In the genomic region with DNA sequence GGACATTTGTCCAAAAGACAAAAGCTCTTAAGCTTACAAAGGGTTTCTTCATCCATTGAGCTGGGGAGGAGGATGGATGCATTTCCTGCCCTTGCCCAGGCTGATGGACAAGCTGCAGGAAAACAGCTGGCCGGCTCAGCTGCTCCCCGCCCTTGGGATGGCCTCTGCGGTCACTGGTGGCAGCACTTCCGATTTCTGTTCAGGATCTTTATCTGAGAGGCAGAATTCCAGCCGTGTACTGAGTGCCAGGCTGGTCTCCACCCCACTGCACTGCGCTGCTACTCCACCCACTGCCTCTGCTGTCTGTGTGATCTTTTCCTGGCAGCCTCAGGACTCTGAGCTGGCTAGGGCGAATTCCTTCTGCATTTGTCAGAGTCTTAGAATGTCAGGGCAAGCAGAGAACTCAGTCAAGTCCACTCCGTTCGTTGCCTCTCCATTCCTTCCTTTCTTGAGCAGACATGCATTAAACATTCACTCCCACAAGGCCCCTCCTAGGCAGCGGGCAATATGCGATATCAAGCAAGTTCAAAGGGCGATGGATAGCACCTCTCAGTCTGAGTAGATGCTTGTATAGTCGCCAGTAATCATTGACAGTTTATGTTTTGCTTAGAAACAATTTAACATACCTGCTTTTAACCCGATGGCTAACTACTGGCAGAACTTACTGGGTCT, we compare ENCODE assay signal across 9 mouse cellular contexts. TPM values are rescaled to one million over a fixed set of nuclear protein-coding genes. Genes with fewer than 3 reads are reported as not detected.
DNase-seq lines count a peak whose midpoint lies in the region; ATAC-seq and TF ChIP-seq lines count a peak whose summit lies in the region.
"Had no signal": no experiment of that assay in that cellular context is flagged by ENCODE, and none has a peak within 500 bp of the region (broad histone marks: within the 10 kb centered on the region; RNA-seq: fewer than 3 reads in every experiment).

No protein-coding gene starts in this region.

- H3K27ac ChIP-seq in hindbrain, embryonic 10.5 days, result peak overlapping the region; percentile 62
- H3K27ac ChIP-seq in hindbrain, embryonic 12.5 days, result no peak overlapping the region
- H3K27ac ChIP-seq in heart, embryonic 12.5 days (ENCODE audit: poor library complexity, severe bottlenecking), result peak overlapping the region; percentile 63
- H3K27ac ChIP-seq in neural tube, embryonic 14.5 days (ENCODE audit: low read depth, low read length), result no peak overlapping the region
- H3K27ac ChIP-seq: neural tube, embryonic 12.5 days had no signal

- H3K27me3 ChIP-seq in hindbrain, embryonic 10.5 days (ENCODE audit: insufficient read depth, poor library complexity, severe bottlenecking), result no peaks in the 10 kb centered on the region
- no peaks in the 10 kb centered on the region for H3K27me3 ChIP-seq in hindbrain, embryonic 12.5 days
- H3K27me3 ChIP-seq in heart, embryonic 12.5 days (replicated peaks), result no peaks in the 10 kb centered on the region
- no peaks in the 10 kb centered on the region for H3K27me3 ChIP-seq in neural tube, embryonic 14.5 days (ENCODE audit: control insufficient read depth, insufficient read depth, low read length)
- H3K27me3 ChIP-seq: neural tube, embryonic 12.5 days had no signal

- no peak for TF ChIP-seq CTCF in brain, embryonic 14.5 days (IDR thresholded peaks at IDR 0.05; ENCODE audit: borderline replicate concordance, extremely low read depth, insufficient read depth, insufficient read length)

- H3K4me2 ChIP-seq in hindbrain, embryonic 12.5 days (replicated peaks), result no peak overlapping the region
- peak overlapping the region; percentile 43 for H3K4me2 ChIP-seq in heart, embryonic 12.5 days
- no peak overlapping the region for H3K4me2 ChIP-seq in neural tube, embryonic 14.5 days (ENCODE audit: low read depth, low read length)
- H3K4me2 ChIP-seq: neural tube, embryonic 12.5 days had no signal

- DNase-seq in hindbrain, embryonic 10.5 days (ENCODE audit: low spot score), result peak; percentile 27
- peak; percentile 23 for DNase-seq in brain, embryonic 14.5 days (ENCODE audit: low read depth)
- DNase-seq in kidney, postnatal 36 days, result peak; percentile 76 to 86
- no peak for DNase-seq in cerebellum, adult 11 months
- no peak for DNase-seq in right cerebral cortex, postnatal 10 days (ENCODE audit: low spot score in 2 of 2)

- 53% methylated on average over 14 of the region's 14 CpGs for WGBS in hindbrain, embryonic 10.5 days
- 56% methylated on average over 14 of the region's 14 CpGs for WGBS in hindbrain, embryonic 12.5 days
- 24% methylated on average over 14 of the region's 14 CpGs for WGBS in heart, embryonic 12.5 days
- WGBS in neural tube, embryonic 14.5 days, result 71% methylated on average over 14 of the region's 14 CpGs

- H3K4me1 ChIP-seq in hindbrain, embryonic 10.5 days (replicated peaks), result peaks cover 9% of the 10 kb centered on the region
- H3K4me1 ChIP-seq in hindbrain, embryonic 12.5 days, result peaks cover 6% of the 10 kb centered on the region
- peaks cover 21% of the 10 kb centered on the region for H3K4me1 ChIP-seq in heart, embryonic 12.5 days (replicated peaks)
- no peaks in the 10 kb centered on the region for H3K4me1 ChIP-seq in neural tube, embryonic 14.5 days (ENCODE audit: control insufficient read depth, insufficient read depth, low read length)
- H3K4me1 ChIP-seq: neural tube, embryonic 12.5 days had no signal

- TF ChIP-seq POLR2A in brain, embryonic 14.5 days (IDR thresholded peaks at IDR 0.05; ENCODE audit: borderline replicate concordance, extremely low read depth, insufficient read depth, insufficient read length, poor library complexity, severe bottlenecking), result no peak

- no peaks in the 10 kb centered on the region for H3K36me3 ChIP-seq in hindbrain, embryonic 10.5 days
- no peaks in the 10 kb centered on the region for H3K36me3 ChIP-seq in hindbrain, embryonic 12.5 days
- no peaks in the 10 kb centered on the region for H3K36me3 ChIP-seq in heart, embryonic 12.5 days
- H3K36me3 ChIP-seq in neural tube, embryonic 14.5 days (ENCODE audit: control insufficient read depth, insufficient read depth, low read length), result no peaks in the 10 kb centered on the region
- H3K36me3 ChIP-seq: neural tube, embryonic 12.5 days had no signal

- H3K4me3 ChIP-seq in hindbrain, embryonic 10.5 days, result no peak overlapping the region
- H3K4me3 ChIP-seq in hindbrain, embryonic 12.5 days, result no peak overlapping the region
- H3K4me3 ChIP-seq in heart, embryonic 12.5 days, result no peak overlapping the region
- H3K4me3 ChIP-seq in neural tube, embryonic 14.5 days (ENCODE audit: low read depth, low read length), result no peak overlapping the region
- H3K4me3 ChIP-seq: neural tube, embryonic 12.5 days had no signal

- H3K9ac ChIP-seq in hindbrain, embryonic 12.5 days, result no peak overlapping the region
- no peak overlapping the region for H3K9ac ChIP-seq in heart, embryonic 12.5 days
- H3K9ac ChIP-seq in neural tube, embryonic 14.5 days (replicated peaks; ENCODE audit: low read depth, low read length), result no peak overlapping the region
- H3K9ac ChIP-seq: neural tube, embryonic 12.5 days had no signal

- no peaks in the 10 kb centered on the region for H3K9me3 ChIP-seq in hindbrain, embryonic 10.5 days
- no peaks in the 10 kb centered on the region for H3K9me3 ChIP-seq in hindbrain, embryonic 12.5 days (replicated peaks)
- no peaks in the 10 kb centered on the region for H3K9me3 ChIP-seq in heart, embryonic 12.5 days (replicated peaks)
- H3K9me3 ChIP-seq in neural tube, embryonic 14.5 days (ENCODE audit: control insufficient read depth, low read length), result no peaks in the 10 kb centered on the region
- H3K9me3 ChIP-seq: neural tube, embryonic 12.5 days had no signal

- ATAC-seq in hindbrain, embryonic 12.5 days (ENCODE audit: low FRiP score), result no peak
- peak; percentile 80 for ATAC-seq in heart, embryonic 12.5 days (ENCODE audit: insufficient number of reproducible peaks, low FRiP score)
- peak; percentile 28; the same call in 1 of the 2 replicates for ATAC-seq in neural tube, embryonic 14.5 days (ENCODE audit: low read depth)

RNA-seq across cellular contexts. Expression of a gene that starts 33.4 kb away (rescaled TPM):
- polyA plus RNA-seq in hindbrain, embryonic 10.5 days (2016; fragmentation: Nextera tagmentation; extraction: Ambion mirVana), result 0.83 and 0.88 TPM in 2 replicates
- polyA plus RNA-seq in hindbrain, embryonic 12.5 days (2016; fragmentation: Nextera tagmentation; extraction: Ambion mirVana), result 0.74 and 0.94 TPM in 2 replicates
- polyA plus RNA-seq in brain, embryonic 14.5 days (2012; rRNA removed), result 0.04 and 0.15 TPM in 2 replicates
- 0.14 and 0.17 TPM in 2 replicates for polyA plus RNA-seq in heart, embryonic 12.5 days (2016; fragmentation: Nextera tagmentation; extraction: Ambion mirVana)
- polyA plus RNA-seq in neural tube, embryonic 14.5 days (2014; fragmentation: Nextera tagmentation; extraction: Ambion mirVana), result 0.08 and 0.23 TPM in 2 replicates

Comparison
In these comparisons a context has a peak if more than half of its experiments do, and no peak if none do; other contexts are left out.
1. H3K27ac ChIP-seq: peak in hindbrain, embryonic 10.5 days (single experiment) and heart, embryonic 12.5 days (single experiment); none in hindbrain, embryonic 12.5 days (single experiment) and neural tube, embryonic 14.5 days (single experiment).
2. DNase-seq: peak in hindbrain, embryonic 10.5 days (single experiment), brain, embryonic 14.5 days (single experiment) and kidney, postnatal 36 days (2 of 2); none in cerebellum, adult 11 months (single experiment) and right cerebral cortex, postnatal 10 days (0 of 2).